Mouse (Mus musculus): Measurements from ENCODE around the gene Slc2a12. TPM values are rescaled to one million over a fixed set of nuclear protein-coding genes. Genes with fewer than 3 reads are reported as not detected.

The Slc2a12 gene
- polyA plus RNA-seq, 1 experiment: 5.6 TPM

DNA sequence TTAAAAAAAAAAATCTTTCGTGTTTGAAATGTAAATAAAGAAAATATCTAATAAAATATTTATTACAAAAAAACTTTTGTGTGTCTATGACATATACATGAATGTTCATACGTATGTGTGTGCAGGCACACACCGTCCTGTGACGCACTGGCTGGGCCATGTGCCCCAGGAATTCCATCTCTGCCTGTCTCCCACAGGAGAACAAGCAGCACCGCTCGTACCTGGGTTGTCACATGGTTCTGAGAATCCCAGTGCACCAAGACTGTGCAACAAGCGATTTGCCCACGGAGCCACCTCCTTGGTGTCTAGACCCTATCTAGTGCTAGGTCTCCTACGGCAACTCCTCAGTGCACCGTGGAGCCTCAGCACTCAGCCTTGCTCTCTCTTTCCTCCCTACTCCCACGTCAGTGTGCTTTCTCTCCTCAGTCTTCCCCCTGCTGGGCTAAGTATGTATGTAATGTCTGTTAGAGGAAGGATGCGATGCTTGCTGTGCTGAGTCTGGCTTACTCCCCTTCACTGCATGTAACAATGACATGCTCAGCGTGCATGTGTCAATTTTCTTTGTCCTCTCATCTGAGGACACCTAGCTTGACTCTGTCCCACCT is 65.5 kb downstream of the Slc2a12 start:
- Histone ChIP-seq H3K27me3 (replicated peaks; ENCODE audit: control insufficient read depth, insufficient read depth, low read length) (no peaks in the 10 kb centered on the region), H3K4me1 (ENCODE audit: control insufficient read depth, insufficient read depth, low read length) (peaks cover 4% of the 10 kb centered on the region; the same call in 1 of the 2 replicates), H3K4me3 (ENCODE audit: insufficient read depth, low read depth, low read length) (no peak overlapping the region), H3K27ac (ENCODE audit: insufficient read depth, low read depth, low read length) (no peak overlapping the region), H3K36me3 (ENCODE audit: control insufficient read depth, insufficient read depth, low read length) (peaks cover 2% of the 10 kb centered on the region; the same call in 1 of the 2 replicates)
- TF ChIP-seq POLR2A (IDR thresholded peaks at IDR 0.05; ENCODE audit: low read depth, low read length): no peak
- TF ChIP-seq CTCF (conservative IDR thresholded peaks at IDR 0.05; ENCODE audit: insufficient read depth, insufficient read length, low read depth, low read length): no peak
- WGBS: 92% methylated on average over 13 of the region's 13 CpGs
- DNase-seq: no peak

DNA sequence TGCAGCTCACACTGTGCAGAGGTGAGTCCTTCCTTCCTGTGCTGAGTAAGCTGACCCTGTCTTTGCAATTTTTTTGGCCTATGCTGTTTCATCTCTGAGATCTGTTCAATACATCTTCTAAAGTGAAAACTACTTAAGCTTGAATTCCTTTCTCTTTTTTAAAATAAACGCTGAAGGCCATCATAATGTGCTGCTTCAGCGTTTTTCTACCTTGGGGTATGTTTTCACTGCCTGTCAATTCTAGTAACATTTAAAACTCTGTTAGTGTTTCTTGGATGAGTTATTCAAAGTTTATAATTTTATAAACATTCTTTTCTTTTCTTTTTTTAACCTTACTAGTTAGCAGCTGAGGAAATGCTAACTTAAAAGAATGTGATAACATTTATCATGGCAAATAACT is 68.1 kb downstream of the Slc2a12 start:
- no peaks in the 10 kb centered on the region for H3K27me3 ChIP-seq (replicated peaks; ENCODE audit: control insufficient read depth, insufficient read depth, low read length)
- no peak for DNase-seq
- H3K36me3 ChIP-seq (ENCODE audit: control insufficient read depth, insufficient read depth, low read length): peaks cover 2% of the 10 kb centered on the region; the same call in 1 of the 2 replicates
- H3K4me3 ChIP-seq (ENCODE audit: insufficient read depth, low read depth, low read length): no peak overlapping the region
- H3K27ac ChIP-seq (ENCODE audit: insufficient read depth, low read depth, low read length): no peak overlapping the region
- WGBS: 43% methylated on average over 2 of the region's 2 CpGs
- no peak for TF ChIP-seq POLR2A (IDR thresholded peaks at IDR 0.05; ENCODE audit: low read depth, low read length)
- TF ChIP-seq CTCF (conservative IDR thresholded peaks at IDR 0.05; ENCODE audit: insufficient read depth, insufficient read length, low read depth, low read length): no peak
- H3K4me1 ChIP-seq (ENCODE audit: control insufficient read depth, insufficient read depth, low read length): peaks cover 6% of the 10 kb centered on the region; the same call in 1 of the 2 replicates

DNA sequence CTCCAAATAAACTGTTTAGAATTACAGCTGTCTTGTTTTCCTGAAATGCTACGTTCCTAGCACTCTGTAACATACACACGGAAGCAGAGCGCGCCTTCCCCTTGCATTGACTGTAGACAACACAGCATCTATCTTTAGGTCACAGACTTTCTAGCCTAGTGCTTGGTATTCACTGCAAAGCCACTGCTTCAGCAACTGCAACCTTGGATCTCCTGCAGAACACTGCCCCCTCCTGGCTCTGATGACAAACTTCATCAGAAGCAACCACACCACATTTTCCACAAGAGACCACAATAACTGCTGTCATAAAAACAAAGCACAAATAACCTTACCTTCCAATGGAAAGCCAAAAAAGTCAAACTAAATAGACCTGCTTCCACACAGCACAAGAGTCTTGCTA is 69.7 kb downstream of the Slc2a12 start:
- WGBS: 69% methylated on average over 4 of the region's 4 CpGs
- DNase-seq: peak; percentile 66

DNA sequence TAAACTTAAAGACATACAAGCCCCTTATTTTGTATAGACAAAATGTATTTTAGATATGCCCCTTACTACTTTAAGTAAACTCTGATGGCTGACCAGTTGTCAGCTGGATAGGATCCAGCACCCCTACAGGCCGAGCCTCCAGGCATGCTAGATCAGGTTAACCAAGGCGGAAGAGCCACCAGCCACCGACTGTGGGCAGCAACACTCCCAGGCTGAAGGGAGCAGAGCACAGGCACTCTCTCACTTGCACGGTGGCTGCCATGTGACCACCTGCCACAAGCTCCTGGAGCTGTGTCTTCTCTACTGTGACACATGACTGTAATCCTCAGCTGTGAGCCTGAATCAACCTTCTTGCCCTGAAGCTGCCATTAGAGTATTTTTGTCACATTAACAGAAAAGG is 73.7 kb downstream of the Slc2a12 start:
- H3K4me3 ChIP-seq (ENCODE audit: insufficient read depth, low read depth, low read length): no peak overlapping the region
- H3K4me1 ChIP-seq (ENCODE audit: control insufficient read depth, insufficient read depth, low read length): peaks cover 6% of the 10 kb centered on the region; the same call in 1 of the 2 replicates
- no peaks in the 10 kb centered on the region for H3K36me3 ChIP-seq (ENCODE audit: control insufficient read depth, insufficient read depth, low read length)
- TF ChIP-seq CTCF (conservative IDR thresholded peaks at IDR 0.05; ENCODE audit: insufficient read depth, insufficient read length, low read depth, low read length): no peak
- DNase-seq: no peak
- no peak overlapping the region for H3K27ac ChIP-seq (ENCODE audit: insufficient read depth, low read depth, low read length)
- no peaks in the 10 kb centered on the region for H3K27me3 ChIP-seq (replicated peaks; ENCODE audit: control insufficient read depth, insufficient read depth, low read length)
- WGBS: 24% methylated on average over 4 of the region's 4 CpGs

More for the DNA sequence above, 69.7 kb downstream of the Slc2a12 start:
- Histone ChIP-seq H3K27me3 (replicated peaks; ENCODE audit: control insufficient read depth, insufficient read depth, low read length) (no peaks in the 10 kb centered on the region), H3K4me3 (ENCODE audit: insufficient read depth, low read depth, low read length) (no peak overlapping the region), H3K27ac (ENCODE audit: insufficient read depth, low read depth, low read length) (no peak overlapping the region), H3K36me3 (ENCODE audit: control insufficient read depth, insufficient read depth, low read length) (peaks cover under 1% of the 10 kb centered on the region; the same call in 1 of the 2 replicates), H3K4me1 (ENCODE audit: control insufficient read depth, insufficient read depth, low read length) (peaks cover 6% of the 10 kb centered on the region; the same call in 1 of the 2 replicates)
- TF ChIP-seq CTCF (conservative IDR thresholded peaks at IDR 0.05; ENCODE audit: insufficient read depth, insufficient read length, low read depth, low read length): peak; percentile 83
- no peak for TF ChIP-seq POLR2A (IDR thresholded peaks at IDR 0.05; ENCODE audit: low read depth, low read length)

DNA sequence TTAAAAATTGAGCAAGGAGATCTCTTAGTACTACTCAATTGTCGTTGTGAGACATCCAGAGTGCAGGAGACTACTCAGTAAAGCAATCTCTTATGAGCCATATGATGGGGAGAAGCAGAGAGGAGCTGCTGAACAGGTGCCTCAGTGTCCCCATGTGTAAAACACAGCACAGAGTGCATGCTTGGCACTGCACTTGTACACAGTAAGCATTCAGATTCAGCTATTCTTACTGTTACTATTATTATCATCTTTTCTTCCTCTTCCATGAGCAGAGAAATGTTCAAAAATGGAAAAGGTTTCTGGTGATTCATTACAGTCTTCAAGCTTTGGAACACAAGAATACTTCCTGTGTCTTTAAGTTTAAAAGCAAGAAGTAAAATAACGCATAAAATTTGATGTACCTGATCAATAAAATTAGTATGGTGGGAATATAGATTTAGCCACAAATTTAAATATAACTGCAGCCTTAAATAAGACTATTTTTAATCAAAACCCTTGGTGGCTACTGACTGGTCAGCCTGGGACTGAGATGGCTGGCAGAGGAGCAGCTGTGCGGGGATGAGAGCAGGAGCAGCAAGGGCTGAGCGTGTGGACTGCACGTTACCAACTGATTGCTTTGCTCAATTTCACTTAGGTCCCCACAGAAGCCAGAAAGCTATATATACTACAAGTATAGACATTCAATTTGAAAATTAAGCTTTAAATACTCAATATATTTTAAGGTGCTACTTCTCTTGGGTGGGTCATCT is 76.1 kb downstream of the Slc2a12 start:
- 78% methylated on average over 5 of the region's 5 CpGs for WGBS

DNA sequence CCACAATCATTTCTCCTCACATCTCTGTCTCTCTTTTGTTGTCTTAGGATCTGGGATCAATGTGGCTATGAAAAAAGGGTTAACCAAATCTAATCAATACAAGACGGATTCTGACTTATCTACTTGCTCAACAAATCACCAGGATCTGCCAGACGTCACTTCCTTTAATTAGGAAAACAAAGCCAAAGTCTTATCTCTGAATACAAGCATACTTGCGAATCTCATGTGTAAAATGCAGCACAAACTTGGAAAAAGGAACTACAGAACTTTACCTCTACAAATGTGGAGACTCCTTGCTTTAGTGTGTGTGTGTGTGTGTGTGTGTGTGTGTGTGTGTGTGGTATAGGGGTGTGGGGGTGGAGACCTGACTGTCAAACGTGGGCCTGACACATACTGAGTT is 80.4 kb downstream of the Slc2a12 start:
- Histone ChIP-seq H3K27ac (ENCODE audit: insufficient read depth, low read depth, low read length) (no peak overlapping the region), H3K4me3 (ENCODE audit: insufficient read depth, low read depth, low read length) (no peak overlapping the region), H3K36me3 (ENCODE audit: control insufficient read depth, insufficient read depth, low read length) (no peaks in the 10 kb centered on the region), H3K4me1 (ENCODE audit: control insufficient read depth, insufficient read depth, low read length) (0 out of 2 replicates have a peak, but pooled peaks cover 3% of the 10 kb centered on the region), H3K27me3 (replicated peaks; ENCODE audit: control insufficient read depth, insufficient read depth, low read length) (no peaks in the 10 kb centered on the region)
- DNase-seq: no peak
- TF ChIP-seq POLR2A (IDR thresholded peaks at IDR 0.05; ENCODE audit: low read depth, low read length): no peak
- TF ChIP-seq CTCF (conservative IDR thresholded peaks at IDR 0.05; ENCODE audit: insufficient read depth, insufficient read length, low read depth, low read length): no peak
- WGBS: 51% methylated on average over 4 of the region's 4 CpGs

More for the DNA sequence above, 76.1 kb downstream of the Slc2a12 start:
- no peak for DNase-seq
- Histone ChIP-seq H3K4me1 (ENCODE audit: control insufficient read depth, insufficient read depth, low read length) (0 out of 2 replicates have a peak, but pooled peaks cover 6% of the 10 kb centered on the region), H3K27me3 (replicated peaks; ENCODE audit: control insufficient read depth, insufficient read depth, low read length) (no peaks in the 10 kb centered on the region), H3K4me3 (ENCODE audit: insufficient read depth, low read depth, low read length) (no peak overlapping the region), H3K36me3 (ENCODE audit: control insufficient read depth, insufficient read depth, low read length) (no peaks in the 10 kb centered on the region), H3K27ac (ENCODE audit: insufficient read depth, low read depth, low read length) (no peak overlapping the region)
- TF ChIP-seq CTCF (conservative IDR thresholded peaks at IDR 0.05; ENCODE audit: insufficient read depth, insufficient read length, low read depth, low read length) (no peak), POLR2A (IDR thresholded peaks at IDR 0.05; ENCODE audit: low read depth, low read length) (no peak)

DNA sequence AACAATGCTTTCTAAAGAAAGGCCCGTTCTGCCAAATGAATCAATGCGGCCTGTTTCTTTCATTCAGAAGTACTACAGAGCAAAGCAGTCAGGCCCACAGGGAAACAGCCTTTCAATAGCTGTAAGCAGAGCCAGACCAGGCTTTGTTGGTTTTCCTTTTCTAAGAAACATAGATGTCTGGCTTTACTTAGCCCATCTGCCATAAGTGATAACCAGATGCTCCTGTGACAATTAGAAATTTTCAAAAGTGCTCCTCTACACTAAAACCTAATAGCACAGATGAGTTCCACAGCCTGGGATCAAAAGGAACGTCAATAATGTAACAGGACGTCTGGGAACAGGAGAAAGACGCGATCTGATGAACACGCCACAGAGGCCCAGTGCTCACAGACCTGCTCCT is 81.5 kb downstream of the Slc2a12 start:
- no peak for TF ChIP-seq POLR2A (IDR thresholded peaks at IDR 0.05; ENCODE audit: low read depth, low read length)
- TF ChIP-seq CTCF (conservative IDR thresholded peaks at IDR 0.05; ENCODE audit: insufficient read depth, insufficient read length, low read depth, low read length): no peak
- 86% methylated on average over 7 of the region's 7 CpGs for WGBS
- Histone ChIP-seq H3K27ac (ENCODE audit: insufficient read depth, low read depth, low read length) (no peak overlapping the region), H3K36me3 (ENCODE audit: control insufficient read depth, insufficient read depth, low read length) (no peaks in the 10 kb centered on the region), H3K4me1 (ENCODE audit: control insufficient read depth, insufficient read depth, low read length) (0 out of 2 replicates have a peak, but pooled peaks cover 6% of the 10 kb centered on the region), H3K27me3 (replicated peaks; ENCODE audit: control insufficient read depth, insufficient read depth, low read length) (no peaks in the 10 kb centered on the region), H3K4me3 (ENCODE audit: insufficient read depth, low read depth, low read length) (no peak overlapping the region)
- no peak for DNase-seq

All from kidney, adult 2 months (tissue).